Mouse (Mus musculus) left cerebral cortex, adult 8-10 months (tissue): ENCODE measurements around the gene Zfp536. TPM values are rescaled to one million over a fixed set of nuclear protein-coding genes. Genes with fewer than 3 reads are reported as not detected.

ENCODE experiments used
- DNase-seq, 2 experiments: peaks; one replicate each; pipeline ENCODE4 v3.0.0; 2022; ENCODE audit warnings: low spot score in 2 of 2
- total RNA-seq, 4 experiments: library from RNA; stranded (reverse); gene quantifications; 2 replicates each; pipeline ENCODE4 v1.2.4; 2022

Zfp536 gene
- total RNA-seq, 4 experiments from 2014 or later: 39.6 to 46.8 (median 42.0) TPM

- no peak for DNase-seq
Measured at GRCm38 (mm10) chr7:37474284-37474683, 299.2 kb downstream of the Zfp536 start.

GRCm38 (mm10) chr7:37473311-37474084 lies 299.9 kb downstream of the Zfp536 start:
- DNase-seq: no peak

DNA sequence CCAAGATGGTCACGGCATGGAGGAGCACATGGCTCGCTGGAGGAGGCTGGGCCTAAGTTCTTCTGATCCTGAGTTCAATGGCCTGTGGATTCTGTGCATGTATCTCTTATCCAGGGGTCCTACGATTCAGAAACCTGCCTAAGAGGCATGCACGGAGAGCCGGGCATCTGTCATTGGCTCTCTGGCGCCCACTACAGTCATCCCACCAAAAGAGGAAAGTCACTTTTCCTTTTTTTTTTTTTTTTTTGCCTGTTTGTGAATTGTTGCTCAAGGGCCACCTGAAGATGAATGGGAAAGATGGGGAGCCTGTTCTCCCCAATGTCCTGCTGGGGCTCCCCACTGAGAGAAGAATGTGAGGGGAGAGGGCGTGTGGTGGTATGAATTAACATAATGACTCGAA lies 301.7 kb downstream of the Zfp536 start:
- DNase-seq: no peak

DNA sequence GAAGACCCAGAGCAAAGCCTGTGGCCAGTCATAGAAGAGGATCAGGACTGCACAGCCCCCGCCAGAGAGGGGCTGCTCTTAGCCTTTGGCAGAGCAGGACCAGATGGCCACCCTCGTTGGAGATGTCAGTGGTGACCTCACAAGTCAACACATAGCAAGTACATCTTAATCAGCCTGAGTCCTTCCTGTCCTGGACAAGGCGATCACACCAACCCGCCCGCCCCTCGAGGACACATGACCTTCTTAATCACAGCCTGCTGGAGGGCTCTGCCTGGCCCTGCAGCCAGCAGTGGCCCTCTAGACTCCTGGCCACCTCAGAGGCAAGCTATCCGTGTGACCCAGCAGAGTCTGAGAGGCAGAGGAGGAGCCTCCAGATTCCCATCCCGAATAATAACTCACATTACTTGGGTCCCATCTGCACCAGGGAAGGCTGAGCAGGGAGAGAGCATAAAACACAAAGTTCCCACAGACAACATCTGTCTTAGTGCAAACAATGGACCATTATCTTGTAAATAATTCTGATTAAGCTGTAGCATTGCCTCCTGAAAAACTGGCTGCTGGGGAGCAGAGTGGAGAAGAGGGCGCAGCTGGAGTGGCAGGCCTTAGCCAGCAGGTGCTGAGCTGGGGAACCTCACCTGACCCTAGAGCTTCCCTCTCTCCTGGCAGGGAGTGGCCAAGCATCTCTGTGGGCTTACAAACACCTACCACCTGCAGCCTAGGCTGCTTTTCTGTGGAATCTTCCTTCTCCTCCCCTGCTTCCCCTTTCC lies 306.8 kb downstream of the Zfp536 start:
- no peak for DNase-seq

DNA sequence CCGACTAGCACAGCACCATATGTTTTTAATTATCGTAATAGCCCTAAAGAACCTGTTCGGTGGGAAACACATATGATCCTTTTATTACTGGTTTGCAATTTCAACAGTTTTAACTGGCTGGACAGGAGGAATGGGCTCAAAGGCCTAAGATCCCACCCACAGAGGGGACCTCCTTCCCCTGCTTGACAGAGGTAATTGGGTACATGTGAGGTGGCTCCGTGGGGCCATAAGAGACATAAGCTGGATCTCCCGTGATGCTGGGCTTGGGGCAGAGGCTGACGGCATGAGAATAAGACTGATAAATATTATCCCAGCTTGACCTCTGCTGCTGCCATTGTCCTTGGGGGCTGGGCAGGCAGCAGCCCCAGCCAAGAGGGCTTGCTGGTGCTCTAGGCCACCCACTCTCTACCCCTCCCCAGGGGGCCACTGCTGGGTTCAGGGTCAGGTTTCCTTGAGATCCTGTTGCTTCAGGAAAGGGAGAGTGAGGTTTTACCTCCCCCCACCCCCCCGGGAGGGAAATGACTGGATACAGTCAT lies 309.2 kb downstream of the Zfp536 start:
- DNase-seq: no peak

GRCm38 (mm10) chr7:37447523-37447922 lies 325.9 kb downstream of the Zfp536 start:
- no peak for DNase-seq

GRCm38 (mm10) chr7:37439912-37440311 lies 333.5 kb downstream of the Zfp536 start:
- DNase-seq: no peak

GRCm38 (mm10) chr7:37439117-37439844 lies 334.2 kb downstream of the Zfp536 start:
- DNase-seq: no peak

- no peak for DNase-seq
Measured at GRCm38 (mm10) chr7:37437887-37438286, 335.6 kb downstream of the Zfp536 start.

- no peak for DNase-seq
Measured at GRCm38 (mm10) chr7:37433156-37433555, 340.3 kb downstream of the Zfp536 start.

DNA sequence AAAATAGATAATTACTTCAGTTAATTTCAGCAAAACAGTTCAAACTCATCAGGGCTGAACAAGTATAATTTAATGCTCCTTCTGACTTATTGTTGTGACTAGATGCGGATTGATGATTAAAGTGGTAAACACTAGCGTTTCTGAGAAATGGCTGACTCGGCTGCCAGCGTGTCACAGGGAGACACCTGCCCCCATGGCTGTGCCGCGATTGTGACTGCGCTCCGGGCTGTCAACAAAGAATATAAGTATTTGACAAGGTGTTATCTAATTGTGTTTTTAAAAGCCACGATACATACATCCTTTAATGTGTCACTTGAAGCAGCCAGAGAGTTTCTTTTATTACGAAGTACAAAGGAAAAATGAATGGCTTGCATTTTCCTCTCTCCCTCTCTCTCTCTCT lies 342.0 kb downstream of the Zfp536 start:
- DNase-seq: no peak

DNA sequence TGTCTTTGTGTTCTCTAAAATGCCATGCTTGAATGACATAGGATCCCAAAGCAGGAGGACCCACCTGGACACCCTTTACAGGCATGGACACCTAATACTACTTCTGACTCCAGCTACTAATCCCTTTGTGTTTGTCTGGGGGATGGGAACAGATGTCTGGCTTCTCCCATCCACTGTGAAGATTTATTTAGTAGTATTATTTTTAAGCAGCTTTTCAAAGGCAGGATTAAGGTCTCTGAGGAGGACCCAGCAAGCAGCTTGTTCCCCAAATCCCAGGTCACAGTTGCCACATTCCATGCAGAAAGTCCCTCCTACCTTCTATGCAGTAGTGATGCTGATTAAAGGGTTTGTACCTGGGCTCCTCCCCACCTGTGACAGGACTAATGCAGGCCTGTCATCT lies 347.4 kb downstream of the Zfp536 start:
- no peak for DNase-seq

GRCm38 (mm10) chr7:37422966-37423365 lies 350.5 kb downstream of the Zfp536 start:
- no peak for DNase-seq

Other genes with a start within 250 kb of the Zfp536 start
- 10 to 100 TPM; 38.0 to 56.0 (median 47.4) TPM for gene Uri1, start 249.9 kb upstream of the Zfp536 start, total RNA-seq